In genomic region chr14:51094921-51095320, GRCm38 (mm10) we compare ENCODE assay signal across 23 mouse cellular contexts. TPM values are rescaled to one million over a fixed set of nuclear protein-coding genes. Genes with fewer than 3 reads are reported as not detected.
DNase-seq lines count a peak whose midpoint lies in the region.
"Had no signal": no experiment of that assay in that cellular context is flagged by ENCODE, and none has a peak within 500 bp of the region (broad histone marks: within the 10 kb centered on the region; RNA-seq: fewer than 3 reads in every experiment).

No protein-coding gene starts in this region.

- H3K27ac ChIP-seq in brown adipose tissue, adult 24 weeks (replicated peaks; ENCODE audit: low read depth, low read length): 0 out of 2 replicates have a peak overlapping the region, but pooled peaks have one; percentile 28
- H3K27ac ChIP-seq: embryonic facial prominence, embryonic 10.5 days; forebrain, embryonic 13.5 days; hindbrain, embryonic 13.5 days; hindbrain, postnatal 0 days had no signal

- no peaks in the 10 kb centered on the region for H3K4me1 ChIP-seq in brown adipose tissue, adult 24 weeks (ENCODE audit: control insufficient read depth, insufficient read depth, insufficient read length, low read length)
- H3K4me1 ChIP-seq: forebrain, embryonic 13.5 days had no signal

- DNase-seq in gastrocnemius, postnatal 25 days: peak; percentile 34
- no peak for DNase-seq in gastrocnemius, adult 8-10 months (ENCODE audit: low spot score in 2 of 2)
- DNase-seq in layer of hippocampus, adult 9-11 months: peak; percentile 25
- DNase-seq in layer of hippocampus, postnatal 10 days (ENCODE audit: low spot score in 2 of 2): no peak
- peak; percentile 17 for DNase-seq in NIH3T3 (ENCODE audit: low read depth)
- DNase-seq in lung, postnatal 4 days: no peak
- DNase-seq: adrenal gland, adult 8-10 months; cerebellum, adult 2 months; cerebellum, postnatal 10 days; kidney, adult 11 months had no signal

- H3K4me3 ChIP-seq in brown adipose tissue, adult 24 weeks (ENCODE audit: insufficient read depth, low read depth, low read length): no peak overlapping the region
- H3K4me3 ChIP-seq: embryonic facial prominence, embryonic 10.5 days; forebrain, embryonic 13.5 days; hindbrain, embryonic 13.5 days had no signal

RNA-seq across cellular contexts. Expression of gene Ang, which starts 4.0 kb away (rescaled TPM):
- 1 to 10 TPM; 1.6 to 4.2 TPM for total RNA-seq in gastrocnemius, postnatal 25 days (2021)
- 1 to 10 TPM; 1.2 to 3.0 (median 1.6) TPM for total RNA-seq in gastrocnemius, adult 8-10 months (2022)
- total RNA-seq in layer of hippocampus, postnatal 10 days (2021): 1 to 10 TPM; 3.0 to 4.1 TPM
- polyA plus RNA-seq in brown adipose tissue, adult 24 weeks (2012; ENCODE audit: insufficient read depth, insufficient read length, missing spikeins): 2.1 and 8.7 TPM in 2 replicates
- total RNA-seq: hematopoietic stem cell, adult 5-6 weeks had no signal

RNA-seq across cellular contexts. Expression of gene Rnase4, which starts 4.0 kb away (rescaled TPM):
- 10 to 100 TPM; 30.5 to 40.6 TPM for total RNA-seq in gastrocnemius, postnatal 25 days (2021)
- total RNA-seq in gastrocnemius, adult 8-10 months (2022): 10 to 100 TPM; 17.3 to 32.3 (median 23.6) TPM
- 10 to 100 TPM; 16.2 to 17.8 TPM for total RNA-seq in layer of hippocampus, postnatal 10 days (2021)
- 69.1 and 78.8 TPM in 2 replicates for polyA plus RNA-seq in brown adipose tissue, adult 24 weeks (2012; ENCODE audit: insufficient read depth, insufficient read length, missing spikeins)

RNA-seq across cellular contexts. Expression of gene Eddm3b, which starts 19.3 kb away (rescaled TPM):
- not detected for total RNA-seq in gastrocnemius, postnatal 25 days (2021)
- not detected for total RNA-seq in gastrocnemius, adult 8-10 months (2022)
- total RNA-seq in layer of hippocampus, postnatal 10 days (2021): not detected
- not detected in 2 replicates for polyA plus RNA-seq in brown adipose tissue, adult 24 weeks (2012; ENCODE audit: insufficient read depth, insufficient read length, missing spikeins)
- total RNA-seq: adrenal gland, adult 8-10 months; ES-E14; gastrocnemius, postnatal 4 days; heart, postnatal 10 days; hematopoietic stem cell, adult 5-6 weeks; hindbrain, postnatal 0 days had no signal
- polyA plus RNA-seq: cerebellum, adult 2 months; embryonic facial prominence, embryonic 14.5 days; forebrain, embryonic 13.5 days; heart, embryonic 14.5 days; hindbrain, embryonic 13.5 days; hindbrain, postnatal 0 days had no signal

RNA-seq across cellular contexts. Expression of gene Olfr750, which starts 20.7 kb away (rescaled TPM):
- not detected for total RNA-seq in gastrocnemius, postnatal 25 days (2021)
- not detected for total RNA-seq in gastrocnemius, adult 8-10 months (2022)
- total RNA-seq in layer of hippocampus, postnatal 10 days (2021): not detected
- not detected in 2 replicates for polyA plus RNA-seq in brown adipose tissue, adult 24 weeks (2012; ENCODE audit: insufficient read depth, insufficient read length, missing spikeins)
- total RNA-seq: adrenal gland, adult 8-10 months; adrenal gland, postnatal 4 days; ES-E14; gastrocnemius, postnatal 4 days; heart, postnatal 10 days; hematopoietic stem cell, adult 5-6 weeks; hindbrain, postnatal 0 days had no signal
- polyA plus RNA-seq: cerebellum, adult 2 months; embryonic facial prominence, embryonic 10.5 days; embryonic facial prominence, embryonic 14.5 days; forebrain, embryonic 13.5 days; heart, embryonic 14.5 days; hindbrain, embryonic 13.5 days; intestine, embryonic 14.5 days had no signal

RNA-seq across cellular contexts. Expression of gene Rnase6, which starts 28.8 kb away (rescaled TPM):
- not detected for total RNA-seq in gastrocnemius, postnatal 25 days (2021)
- total RNA-seq in gastrocnemius, adult 8-10 months (2022): not detected
- under 1 TPM; 0.31 to 0.34 TPM for total RNA-seq in layer of hippocampus, postnatal 10 days (2021)
- 1.3 TPM in 1 of 2 replicates, not detected in the other for polyA plus RNA-seq in brown adipose tissue, adult 24 weeks (2012; ENCODE audit: insufficient read depth, insufficient read length, missing spikeins)
- total RNA-seq: ES-E14 had no signal
- polyA plus RNA-seq: embryonic facial prominence, embryonic 10.5 days; forebrain, embryonic 13.5 days had no signal

Comparison
In these comparisons a context has a peak if more than half of its experiments do, and no peak if none do; other contexts are left out.
1. DNase-seq: peak in gastrocnemius, postnatal 25 days (single experiment), layer of hippocampus, adult 9-11 months (single experiment) and NIH3T3 (single experiment); none in gastrocnemius, adult 8-10 months (0 of 2), layer of hippocampus, postnatal 10 days (0 of 2) and lung, postnatal 4 days (0 of 2).